Mouse (Mus musculus) liver, embryonic 14.5 days (tissue): ENCODE data around the gene Dctd.

Source experiments
- CTCF ChIP-seq: IDR thresholded peaks from 2 replicates; pipeline ENCODE4 v1.5.1; 2016; ENCODE audit warnings: antibody characterized with exemption, low read depth, control low read depth
- EP300 ChIP-seq: IDR thresholded peaks from 2 replicates; pipeline ENCODE4 v1.6.1; 2016; ENCODE audit warnings: antibody characterized with exemption, low read depth

GRCm38 (mm10) chr8:48109856-48110780 is 11.2 kb downstream of the Dctd start:
- TF ChIP-seq CTCF (no peak), EP300 (no peak)
